Mouse (Mus musculus): ENCODE results near the gene Fcgr4. TPM values are rescaled to one million over a fixed set of nuclear protein-coding genes. Genes with fewer than 3 reads are reported as not detected.
"Not testable (repeated sequence)": the region's sequence is repeated elsewhere in the genome, so short reads cannot be mapped to it uniquely, and the experiment has no call there.

Gene Fcgr4
- polyA plus RNA-seq, 1 experiment: not detected

- not testable (repeated sequence) for H3K36me3 ChIP-seq (ENCODE audit: control insufficient read depth); H3K4me3 ChIP-seq (replicated peaks); H3K9me3 ChIP-seq (ENCODE audit: control insufficient read depth, low read length); H3K4me1 ChIP-seq (ENCODE audit: control insufficient read depth)
- H3K27me3 ChIP-seq (ENCODE audit: control insufficient read depth): peaks cover 19% of the 10 kb centered on the region
These were observed 55.6 kb downstream of the Fcgr4 start for GRCm38 (mm10) chr1:171074283-171074682.

GRCm38 (mm10) chr1:171076176-171076575 is 57.5 kb downstream of the Fcgr4 start:
- not testable (repeated sequence) for H3K36me3 ChIP-seq (ENCODE audit: control insufficient read depth); H3K27me3 ChIP-seq (ENCODE audit: control insufficient read depth); H3K9me3 ChIP-seq (ENCODE audit: control insufficient read depth, low read length); H3K4me1 ChIP-seq (ENCODE audit: control insufficient read depth); H3K4me3 ChIP-seq (replicated peaks)

- H3K36me3 ChIP-seq (ENCODE audit: control insufficient read depth); H3K9me3 ChIP-seq (ENCODE audit: control insufficient read depth, low read length); H3K4me3 ChIP-seq (replicated peaks); H3K27me3 ChIP-seq (ENCODE audit: control insufficient read depth); H3K4me1 ChIP-seq (ENCODE audit: control insufficient read depth): not testable (repeated sequence)
These were observed 58.5 kb downstream of the Fcgr4 start for GRCm38 (mm10) chr1:171077192-171077591.

- H3K4me3 ChIP-seq (replicated peaks); H3K9me3 ChIP-seq (ENCODE audit: control insufficient read depth, low read length); H3K4me1 ChIP-seq (ENCODE audit: control insufficient read depth); H3K27me3 ChIP-seq (ENCODE audit: control insufficient read depth); H3K36me3 ChIP-seq (ENCODE audit: control insufficient read depth): not testable (repeated sequence)
These were observed 59.2 kb downstream of the Fcgr4 start for GRCm38 (mm10) chr1:171077955-171078354.

GRCm38 (mm10) chr1:171078419-171078818 is 59.7 kb downstream of the Fcgr4 start:
- H3K4me1 ChIP-seq (ENCODE audit: control insufficient read depth); H3K9me3 ChIP-seq (ENCODE audit: control insufficient read depth, low read length); H3K27me3 ChIP-seq (ENCODE audit: control insufficient read depth); H3K4me3 ChIP-seq (replicated peaks); H3K36me3 ChIP-seq (ENCODE audit: control insufficient read depth): not testable (repeated sequence)

GRCm38 (mm10) chr1:171079345-171079744 is 60.6 kb downstream of the Fcgr4 start:
- not testable (repeated sequence) for H3K4me3 ChIP-seq (replicated peaks); H3K4me1 ChIP-seq (ENCODE audit: control insufficient read depth); H3K9me3 ChIP-seq (ENCODE audit: control insufficient read depth, low read length); H3K27me3 ChIP-seq (ENCODE audit: control insufficient read depth); H3K36me3 ChIP-seq (ENCODE audit: control insufficient read depth)

Other genes starting within 250 kb of the Fcgr4 start
- gene Atf6, start 151.1 kb upstream of the Fcgr4 start, polyA plus RNA-seq (2012): 0.21 and 0.22 TPM in 2 replicates
- 0.28 and 0.80 TPM in 2 replicates for gene Gm26620, start 133.9 kb upstream of the Fcgr4 start, polyA plus RNA-seq (2012)
- gene Dusp12, start 133.4 kb upstream of the Fcgr4 start, polyA plus RNA-seq (2012): 0.10 and 0.16 TPM in 2 replicates
- not detected in 2 replicates for gene Fcrlb, start 106.0 kb upstream of the Fcgr4 start, polyA plus RNA-seq (2012)
- not detected in 2 replicates for gene Fcrla, start 91.3 kb upstream of the Fcgr4 start, polyA plus RNA-seq (2012)
- gene Fcgr2b, start 42.4 kb upstream of the Fcgr4 start, polyA plus RNA-seq (2012): not detected in 2 replicates
- gene Fcgr3, start 46.0 kb downstream of the Fcgr4 start, polyA plus RNA-seq (2012): 0.06 TPM in 1 of 2 replicates, not detected in the other
- gene Cfap126, start 95.0 kb downstream of the Fcgr4 start, polyA plus RNA-seq (2012): 0.37 and 0.64 TPM in 2 replicates
- 4.9 and 7.2 TPM in 2 replicates for gene Sdhc, start 131.7 kb downstream of the Fcgr4 start, polyA plus RNA-seq (2012)
- not detected in 2 replicates for gene Mpz, start 131.8 kb downstream of the Fcgr4 start, polyA plus RNA-seq (2012)
- gene Pcp4l1, start 177.3 kb downstream of the Fcgr4 start, polyA plus RNA-seq (2012): not detected in 2 replicates
- not detected in 2 replicates for gene Nr1i3, start 195.1 kb downstream of the Fcgr4 start, polyA plus RNA-seq (2012)
- 2.2 TPM in 2 replicates for gene Tomm40l, start 203.6 kb downstream of the Fcgr4 start, polyA plus RNA-seq (2012)
- 0.42 and 2.1 TPM in 2 replicates for gene Apoa2, start 206.1 kb downstream of the Fcgr4 start, polyA plus RNA-seq (2012)
- 0.13 and 0.17 TPM in 2 replicates for gene Fcer1g, start 215.4 kb downstream of the Fcgr4 start, polyA plus RNA-seq (2012)
- not detected in 2 replicates for gene Adamts4, start 231.5 kb downstream of the Fcgr4 start, polyA plus RNA-seq (2012)
- gene Ndufs2, start 232.5 kb downstream of the Fcgr4 start, polyA plus RNA-seq (2012): 7.0 and 7.5 TPM in 2 replicates

Data from erythroblast, embryonic 14.5 days (primary cell).